Mouse (Mus musculus) cerebral cortex, adult 2 months (tissue): ENCODE measurements around the gene Slc6a5.

Source experiments
- WGBS: fragments of 180-500 bp; shearing (Covaris S2); methylation state at CpG from one replicate; pipeline ENCODE4 v1.1.7; 2018; 5-methylcytosine and 5-hydroxymethylcytosine counted together

The Slc6a5 gene

GRCm38 (mm10) chr7:49981511-49982227, 71.7 kb downstream of the Slc6a5 start:
- 38% methylated on average over 9 of the region's 9 CpGs for WGBS

DNA sequence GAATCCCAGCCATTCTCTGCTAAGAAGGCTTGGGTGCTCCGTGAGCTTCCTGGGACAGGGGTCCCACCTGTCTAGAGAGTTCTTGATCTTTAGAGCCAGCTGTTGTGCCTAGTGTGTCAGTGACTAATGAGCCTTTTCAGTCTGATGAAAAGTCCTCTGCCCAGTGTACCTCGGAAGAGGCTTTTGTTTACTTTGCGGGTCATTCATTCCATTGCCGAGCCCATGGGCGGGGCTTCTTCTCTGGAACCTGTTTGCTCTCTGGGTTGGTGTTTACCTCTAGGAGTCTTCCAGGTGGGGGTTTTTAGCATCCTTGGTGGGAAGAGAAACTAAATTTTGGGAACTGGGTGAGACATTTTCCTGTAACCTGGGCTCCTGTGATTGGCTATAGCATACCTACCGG, 74.8 kb downstream of the Slc6a5 start:
- 54% methylated on average over 6 of the region's 6 CpGs for WGBS

DNA sequence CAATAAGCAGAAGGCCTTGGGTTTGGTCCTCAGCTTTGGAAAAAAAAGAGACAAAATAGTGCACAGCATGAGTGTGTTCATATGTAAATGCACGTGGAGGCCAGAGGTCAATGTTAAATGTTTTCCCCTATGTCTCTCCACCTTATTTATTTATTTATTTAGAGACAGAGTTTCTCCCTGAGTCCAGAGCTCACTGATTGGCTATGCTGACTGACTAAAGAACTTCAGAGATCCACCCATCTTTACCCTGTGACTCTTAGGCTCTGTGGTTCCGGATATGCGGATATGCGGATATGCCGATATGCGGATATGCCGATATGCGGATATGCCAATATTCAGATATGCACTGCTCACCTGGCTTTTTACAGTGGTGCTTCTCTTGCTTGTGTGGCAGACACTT, 76.0 kb downstream of the Slc6a5 start:
- 96% methylated on average over 8 of the region's 8 CpGs for WGBS

GRCm38 (mm10) chr7:49999321-49999720, 89.4 kb downstream of the Slc6a5 start:
- WGBS: 68% methylated on average over 4 of the region's 4 CpGs

- 80% methylated on average over 2 of the region's 2 CpGs for WGBS
These were observed 95.3 kb downstream of the Slc6a5 start for GRCm38 (mm10) chr7:50005268-50005667.
